Mouse (Mus musculus) cerebellum, adult 9-11 months (tissue): Measurements from ENCODE around the gene Ice2.

Source experiments
- DNase-seq: peaks from one replicate; pipeline ENCODE4 v3.0.0; 2022

The Ice2 gene

DNA sequence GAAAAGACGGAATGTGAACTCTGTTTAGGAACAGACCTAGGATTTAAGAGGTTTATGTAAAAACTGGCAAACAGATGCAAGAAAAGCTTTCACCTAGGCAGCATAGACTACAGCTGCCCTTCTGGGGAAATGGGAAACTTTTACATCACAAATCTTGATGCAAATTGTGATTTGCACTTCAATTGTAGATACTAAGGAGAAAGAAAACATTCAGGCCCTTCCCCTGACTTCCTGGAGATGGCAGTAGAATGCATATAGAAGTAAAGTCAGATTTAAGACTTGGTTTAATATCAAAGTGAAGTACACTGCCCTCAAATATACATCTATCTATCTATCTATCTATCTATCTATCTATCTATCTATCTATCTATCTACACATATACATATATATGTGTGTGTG is 21.8 kb downstream of the Ice2 start:
- no peak for DNase-seq

DNA sequence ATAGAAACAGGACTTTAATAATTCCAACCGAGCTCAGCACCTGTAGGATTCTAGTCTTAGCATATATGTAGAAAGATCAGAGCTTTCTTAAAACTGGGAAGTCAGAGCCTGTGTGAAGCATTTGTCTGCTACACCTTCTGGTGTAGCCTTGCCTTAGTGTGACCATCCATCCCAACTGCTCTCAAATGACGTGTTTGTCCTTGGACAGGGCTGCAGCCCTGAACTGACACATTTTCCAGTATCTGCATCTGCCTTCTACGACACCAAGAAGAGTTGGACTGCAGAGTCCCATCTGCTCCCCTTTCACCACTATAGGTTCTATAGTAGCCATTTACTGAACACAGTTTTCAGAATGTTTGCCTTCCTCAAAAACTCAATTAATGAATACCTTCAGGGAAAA is 32.8 kb downstream of the Ice2 start:
- no peak for DNase-seq

DNA sequence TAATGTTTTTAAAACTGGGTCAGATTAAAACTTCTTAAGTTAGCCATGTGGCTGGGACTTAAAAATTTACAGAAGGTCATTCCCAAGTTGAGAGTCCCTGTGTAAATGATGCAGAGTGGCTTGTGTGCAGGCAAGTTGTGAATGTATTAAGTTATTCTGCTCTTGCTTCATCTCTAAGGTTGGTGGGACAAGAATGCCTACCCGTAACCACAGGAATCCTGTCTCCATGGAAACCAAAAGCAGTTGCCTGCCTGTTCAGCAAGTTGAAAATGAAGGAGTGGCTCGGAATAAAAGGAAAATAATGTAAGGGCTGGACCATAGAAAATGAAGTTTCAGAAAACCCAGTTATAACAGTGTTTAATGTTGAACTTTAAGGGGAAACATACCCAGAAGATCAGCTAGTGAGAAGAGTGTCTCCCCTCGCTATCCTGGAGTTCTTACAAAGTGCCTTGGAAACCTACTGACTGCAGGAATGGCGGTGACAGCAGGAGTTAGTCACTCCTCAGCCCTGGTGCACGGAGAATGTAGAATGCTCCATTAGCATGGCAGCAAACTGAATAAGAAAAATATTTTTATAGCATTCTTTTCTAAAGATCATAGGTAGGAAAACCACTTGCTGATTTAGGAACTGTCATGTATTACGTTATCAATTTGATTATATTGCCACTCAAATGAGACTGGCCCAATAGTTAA is 34.3 kb downstream of the Ice2 start:
- no peak for DNase-seq

DNA sequence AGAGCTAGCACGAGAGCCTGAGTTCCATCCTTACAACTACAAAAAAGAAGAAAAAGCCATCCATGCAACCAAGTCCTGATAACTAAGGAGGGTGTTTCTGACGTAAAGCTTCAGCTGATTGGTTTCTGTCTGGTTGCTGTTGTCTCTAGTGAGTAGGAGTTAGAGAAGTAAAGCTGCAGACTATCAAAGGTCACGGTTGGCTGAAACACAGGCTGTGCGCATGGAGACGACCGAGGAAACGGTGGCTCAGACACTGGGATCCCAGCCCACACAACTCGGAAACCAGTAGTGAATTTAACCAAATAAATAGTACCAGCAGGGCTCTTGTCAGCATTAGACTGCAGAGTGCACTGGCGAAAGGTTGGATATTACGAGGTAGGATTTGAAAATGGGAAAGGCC is 37.5 kb downstream of the Ice2 start:
- no peak for DNase-seq

DNA sequence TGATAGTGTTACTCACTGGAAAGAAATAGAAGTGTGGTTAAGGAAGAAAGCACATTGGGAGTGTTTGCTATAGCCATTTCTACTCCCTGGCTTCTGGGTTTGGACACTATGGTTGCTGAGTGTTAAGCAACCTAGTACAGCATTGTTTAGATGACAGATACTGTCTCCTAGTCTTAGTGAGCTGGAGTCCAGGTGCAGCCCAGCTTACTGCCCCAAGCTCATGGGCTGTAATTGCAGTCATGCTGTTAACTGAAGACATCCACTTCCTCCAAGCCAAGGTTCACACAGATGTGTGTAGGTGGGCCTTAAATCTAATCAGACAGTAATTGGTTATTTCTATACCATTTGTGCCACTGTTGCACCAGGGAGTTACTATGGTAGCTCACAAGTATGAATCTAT is 38.0 kb downstream of the Ice2 start:
- DNase-seq: no peak

DNA sequence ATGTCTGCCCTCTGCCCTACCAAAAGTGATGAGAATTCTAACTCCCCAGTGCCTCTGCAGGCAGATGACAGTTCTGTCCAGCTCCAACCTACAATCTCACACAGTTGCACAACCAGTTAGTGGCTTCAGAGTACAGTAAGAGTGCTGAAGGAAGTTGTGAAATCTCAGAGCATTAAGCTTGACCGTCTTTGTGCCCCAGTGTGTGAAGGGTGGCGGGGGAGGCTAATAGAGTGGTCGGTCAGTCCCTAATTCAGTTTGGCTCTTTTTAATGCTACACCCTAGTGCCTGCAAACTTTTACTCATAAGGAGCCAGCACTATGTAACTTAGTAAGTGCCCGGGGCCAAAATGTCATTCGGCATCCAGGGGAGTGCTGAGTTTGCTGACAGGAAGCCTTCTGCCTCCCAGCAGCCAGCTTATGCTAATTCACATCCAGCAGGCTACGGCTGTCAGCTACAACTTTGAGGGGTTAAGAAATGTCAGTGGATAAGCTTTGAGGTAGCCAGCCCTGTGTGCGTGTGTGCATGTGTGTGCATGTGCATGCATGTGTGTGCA is 42.2 kb downstream of the Ice2 start:
- no peak for DNase-seq

DNA sequence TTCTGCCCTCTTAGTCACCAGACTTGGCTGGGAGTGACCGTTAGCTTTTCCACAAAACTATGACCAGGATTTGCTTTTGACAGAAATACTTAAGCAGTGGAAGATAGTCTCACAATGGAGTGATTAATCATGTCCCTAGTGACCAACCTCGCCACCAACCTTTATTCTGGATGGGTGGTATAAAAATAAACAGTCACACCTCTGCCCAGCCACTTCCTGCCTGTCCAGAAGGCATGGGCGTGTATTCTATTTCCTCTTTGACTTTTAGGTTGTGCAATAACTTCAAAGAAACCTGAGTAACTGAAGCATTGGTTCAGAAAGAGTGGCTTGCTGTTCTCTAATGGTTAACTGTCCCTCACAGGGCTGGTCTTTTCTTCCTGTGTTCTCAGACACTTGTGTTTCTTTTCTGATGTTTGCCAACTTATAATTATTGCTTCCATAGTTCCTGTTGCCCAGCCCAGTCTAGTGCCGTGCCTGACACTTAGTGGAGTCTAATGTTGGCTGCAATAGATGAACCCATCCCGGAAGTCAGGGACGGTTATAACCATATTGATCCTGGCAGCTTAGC is 44.8 kb downstream of the Ice2 start:
- no peak for DNase-seq

DNA sequence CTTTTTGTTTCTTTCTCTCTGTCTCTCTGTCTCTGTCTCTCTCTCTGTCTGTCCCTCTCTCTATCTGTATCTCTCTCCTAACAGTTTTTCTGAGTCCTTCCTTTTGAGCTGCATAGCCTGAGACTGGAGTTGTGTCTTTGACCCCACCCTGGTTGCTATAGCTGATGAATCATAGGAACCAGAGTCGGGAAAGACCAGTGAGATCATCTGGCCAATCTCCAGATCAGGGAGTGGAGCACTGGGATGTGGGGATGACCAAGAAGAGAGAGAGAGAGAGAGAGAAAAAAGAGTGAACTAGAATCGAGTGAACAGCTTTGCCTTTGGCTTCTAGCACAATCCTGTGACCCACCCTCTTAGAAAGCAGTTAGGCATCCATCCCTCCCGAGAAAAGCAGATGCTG is 45.5 kb downstream of the Ice2 start:
- DNase-seq: no peak

DNA sequence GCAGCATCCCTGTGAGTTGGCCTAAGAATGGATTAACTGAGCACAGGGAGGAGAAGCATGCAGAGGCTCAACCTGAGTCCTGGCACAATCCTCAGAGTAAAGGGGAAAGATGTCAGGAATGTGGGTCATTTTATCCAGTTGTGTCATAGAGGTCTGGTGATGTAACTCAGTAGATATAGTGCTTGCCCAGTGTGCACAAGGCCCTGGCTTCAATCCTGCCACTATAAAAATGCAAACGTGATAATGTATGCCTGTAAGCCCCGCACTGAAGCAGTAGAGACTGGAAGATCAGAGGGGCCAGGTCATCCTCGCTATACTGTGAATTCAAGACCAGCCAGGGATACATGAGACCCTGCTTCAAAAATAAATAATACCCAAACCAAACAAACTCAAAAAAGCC is 51.1 kb downstream of the Ice2 start:
- no peak for DNase-seq

DNA sequence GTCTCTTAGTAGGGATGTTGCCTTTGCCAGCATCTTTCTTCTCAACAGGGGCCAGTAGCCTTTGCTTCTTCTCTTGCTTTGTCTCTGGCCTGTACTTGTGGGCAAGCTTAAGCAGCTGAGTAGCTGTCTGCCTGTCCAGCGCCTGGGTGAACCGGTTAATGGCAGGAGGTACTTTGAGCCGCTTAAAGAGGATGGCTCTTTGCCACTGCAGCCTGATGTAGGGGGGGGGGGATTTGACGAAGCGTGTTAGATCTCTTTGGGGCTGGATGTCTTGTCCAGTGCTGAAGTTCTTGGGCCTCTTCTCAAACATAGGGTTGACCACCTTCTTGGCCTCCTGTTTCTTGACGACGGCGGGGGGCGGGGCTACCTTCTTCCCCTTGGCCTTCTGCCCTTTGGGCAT is 52.9 kb downstream of the Ice2 start:
- DNase-seq: no peak

DNA sequence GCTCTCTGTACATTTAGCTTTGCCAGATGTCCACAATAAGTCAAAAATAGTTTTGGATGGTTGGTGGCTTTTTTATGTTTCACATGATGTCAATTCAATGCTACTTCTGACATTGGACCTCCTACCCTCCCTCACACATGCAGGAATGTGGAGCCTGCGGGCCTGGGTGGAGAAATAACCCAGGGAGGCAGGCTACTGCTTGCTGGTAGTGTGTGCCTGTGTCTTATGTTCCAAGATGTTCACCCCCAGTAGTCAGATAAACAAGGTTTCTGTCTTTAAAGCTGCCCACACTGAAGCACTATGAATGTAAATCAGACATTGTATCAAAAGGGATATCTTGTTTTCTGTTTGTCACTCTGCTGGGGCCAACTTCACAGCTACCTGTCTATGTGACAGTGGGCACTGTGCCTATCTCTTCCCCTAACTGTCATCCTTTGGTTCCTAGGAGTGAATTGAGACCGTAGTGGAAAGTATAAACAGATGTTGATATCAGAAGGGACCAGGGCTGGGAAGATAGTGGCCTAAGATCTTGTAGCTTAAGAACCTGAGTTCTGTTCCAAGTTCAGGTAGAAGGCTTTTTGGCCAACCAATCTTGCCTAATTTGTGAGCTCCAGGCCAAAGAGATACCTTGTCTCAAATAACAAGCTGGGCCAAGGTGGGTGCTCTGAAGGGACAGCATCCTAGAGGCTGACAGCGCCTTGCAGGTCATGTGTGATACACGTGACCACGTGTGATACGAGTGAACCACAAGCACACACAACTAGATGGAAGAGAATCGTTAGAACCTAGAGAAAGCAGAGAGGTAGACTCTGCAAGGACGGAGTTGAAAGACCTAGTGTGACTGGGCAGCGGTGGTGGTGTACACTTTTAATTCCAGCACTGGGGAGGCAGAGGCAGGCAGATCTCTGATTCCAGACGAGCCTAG is 54.4 kb downstream of the Ice2 start:
- DNase-seq: no peak

DNA sequence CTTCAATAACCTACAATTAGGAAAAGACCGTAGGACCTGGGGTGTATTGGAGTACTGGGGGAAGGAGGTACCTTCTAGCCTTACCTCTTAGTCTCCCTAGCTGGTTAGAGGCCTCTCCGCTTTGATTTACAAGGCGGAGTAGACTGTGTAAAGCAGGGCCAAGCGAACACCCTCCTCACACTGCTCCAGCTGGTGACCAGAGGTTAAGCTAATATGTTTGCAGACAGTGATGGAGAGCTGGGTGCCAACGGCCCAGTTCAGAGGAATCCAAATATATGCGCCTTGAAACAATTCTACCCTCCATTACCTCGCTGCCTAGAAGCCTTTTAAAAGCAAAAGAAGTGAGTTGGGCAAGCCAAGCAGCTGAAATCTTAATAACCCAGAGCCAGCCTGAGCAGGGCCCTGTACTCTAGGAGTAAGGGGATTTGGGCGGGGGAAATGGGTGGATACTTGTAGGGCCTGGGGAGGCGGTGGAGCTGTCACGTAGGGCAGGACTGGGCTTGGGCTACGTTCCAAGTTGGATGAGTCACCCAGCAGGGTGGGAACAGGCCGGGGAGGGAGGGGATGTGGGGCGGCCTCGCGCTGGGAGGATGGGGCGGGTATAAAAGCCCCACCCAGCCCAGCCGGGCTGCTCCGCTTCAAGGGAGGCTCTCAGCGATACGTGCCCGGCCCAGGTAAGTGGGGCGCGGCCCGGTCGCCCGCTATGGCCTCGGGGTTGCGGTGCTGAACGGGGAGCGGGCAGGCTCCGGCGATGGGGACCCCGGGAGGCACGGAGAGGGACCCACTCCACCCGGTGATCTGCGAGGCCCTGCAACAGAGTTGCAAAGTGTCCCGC is 55.6 kb downstream of the Ice2 start, which contains the start of gene Anxa2:
TSS of gene Anxa2 (plus strand) at position 555 of the 835 bp plus-strand sequence.
- DNase-seq: no peak

DNA sequence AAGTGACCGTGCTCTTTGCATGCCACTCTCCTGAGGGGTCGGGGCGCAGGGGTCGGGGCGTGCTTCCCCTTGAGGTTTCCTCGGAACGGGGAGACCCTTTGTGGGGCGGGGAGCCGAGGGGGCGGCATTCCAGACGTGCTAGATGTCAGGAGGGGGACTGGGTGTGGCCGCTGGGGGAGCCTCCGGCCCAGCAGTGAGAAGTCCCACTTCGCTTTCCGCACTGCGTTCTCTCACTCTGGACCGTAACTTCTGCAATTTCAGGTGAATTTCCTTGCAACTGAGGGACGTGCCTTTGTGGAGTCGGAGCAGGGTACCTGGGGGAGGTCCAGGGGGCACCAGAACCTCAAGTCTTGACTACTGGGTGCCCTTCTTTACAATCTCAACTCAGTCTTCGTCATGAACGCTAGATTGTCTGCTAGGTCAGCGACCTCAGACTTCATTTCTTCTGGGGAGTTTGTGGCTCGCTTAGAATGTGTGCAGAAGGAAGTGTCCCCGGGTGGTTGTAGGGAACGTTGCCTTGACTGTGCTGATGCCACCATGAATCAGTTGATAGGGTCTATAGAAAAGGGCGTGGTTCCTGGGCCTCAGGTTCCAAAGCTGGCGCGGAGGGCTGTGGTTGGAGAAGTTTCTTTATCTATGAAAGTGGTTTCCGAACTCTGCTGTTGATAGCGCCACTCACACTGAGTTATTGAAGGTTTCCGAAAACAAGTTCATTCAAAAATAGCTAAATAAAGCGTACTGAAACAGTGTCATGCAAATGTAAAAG is 56.4 kb downstream of the Ice2 start:
- no peak for DNase-seq

DNA sequence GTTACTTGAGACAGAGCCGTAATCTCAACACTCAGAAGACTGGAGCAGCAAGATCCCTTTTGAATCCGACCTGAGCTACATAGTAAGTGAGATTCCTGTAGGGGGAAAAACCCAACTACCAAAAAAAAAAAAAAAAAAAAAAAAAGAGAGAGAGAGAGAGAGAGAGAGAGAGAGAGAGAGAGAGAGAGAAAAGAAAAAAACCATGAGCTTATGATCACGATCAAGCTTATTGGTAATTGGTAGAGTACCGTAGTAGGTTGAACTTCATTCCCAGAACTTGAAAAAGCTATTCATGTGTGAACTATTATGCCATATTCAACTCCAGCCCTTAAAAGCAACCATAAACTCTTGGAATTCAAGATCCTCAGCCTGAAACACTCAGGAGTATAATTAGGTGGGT is 57.0 kb downstream of the Ice2 start:
- no peak for DNase-seq

DNA sequence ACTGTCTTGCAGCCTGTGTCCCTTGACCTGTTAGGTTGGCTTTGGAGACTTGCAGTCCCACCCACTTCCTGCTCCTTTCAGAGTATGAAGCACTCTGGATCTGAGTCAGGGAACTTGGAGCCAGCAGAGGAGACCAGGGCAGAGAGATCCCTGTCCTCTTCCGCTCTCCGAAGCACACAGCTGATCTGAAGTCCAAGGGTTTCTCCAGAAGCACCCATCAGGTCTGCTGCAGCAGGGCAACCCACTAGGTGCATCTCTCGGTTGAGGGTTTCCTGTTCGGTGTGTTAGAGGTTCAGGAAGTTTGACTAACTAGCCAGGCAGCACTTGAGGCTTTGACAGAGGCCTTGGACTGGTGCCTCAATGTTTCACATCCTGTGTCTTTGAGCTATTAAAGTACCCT is 57.7 kb downstream of the Ice2 start:
- no peak for DNase-seq

DNA sequence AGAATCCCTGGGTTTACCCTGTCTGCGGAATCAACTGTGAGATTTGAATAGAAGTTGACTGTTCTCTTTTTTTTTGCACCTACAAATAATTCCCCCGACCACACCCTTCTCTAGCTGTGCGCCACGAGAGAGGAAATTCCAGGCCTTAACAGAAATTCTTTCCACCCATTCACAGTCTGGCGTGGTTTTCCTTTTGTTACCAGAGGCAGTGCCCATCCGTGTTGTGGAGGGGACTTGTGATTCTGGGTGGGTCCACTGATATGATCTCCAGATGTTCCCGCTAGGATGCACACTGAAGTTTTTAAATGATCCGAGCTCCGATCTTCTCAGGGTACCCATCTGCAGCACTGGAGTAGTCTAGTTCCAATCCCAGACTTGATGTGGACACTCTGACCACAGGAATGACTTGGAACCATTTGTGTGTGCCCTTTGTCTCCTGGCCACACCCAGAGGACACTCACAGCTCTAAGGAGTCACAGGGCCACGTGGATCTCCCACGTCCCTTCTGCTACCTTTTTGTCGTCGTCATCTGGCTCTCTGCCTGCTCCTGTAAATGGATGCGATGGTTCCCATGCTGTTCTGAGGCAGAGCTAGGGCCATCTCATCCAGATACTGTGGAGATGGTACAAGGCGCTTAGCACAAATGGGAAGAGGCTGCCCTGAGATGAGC is 58.8 kb downstream of the Ice2 start:
- no peak for DNase-seq

DNA sequence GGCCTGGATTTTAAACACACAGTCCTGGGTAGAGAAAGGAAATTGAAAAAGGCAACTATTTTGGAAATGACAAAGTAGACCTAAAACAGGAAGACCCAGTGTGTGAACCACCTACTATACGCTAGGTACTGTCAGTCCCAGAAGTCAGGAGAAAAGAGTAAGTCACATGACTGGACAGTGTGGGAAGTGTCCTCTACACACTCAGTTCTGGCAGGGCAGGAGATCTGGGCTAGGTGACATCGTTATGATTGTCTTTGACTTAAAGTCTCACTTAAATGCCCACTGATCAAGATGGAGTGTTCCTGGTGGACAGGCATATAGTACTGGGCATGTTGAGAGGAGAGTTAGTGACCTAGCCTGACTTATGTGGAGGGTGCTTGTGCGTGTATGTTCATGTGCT is 59.4 kb downstream of the Ice2 start:
- no peak for DNase-seq

DNA sequence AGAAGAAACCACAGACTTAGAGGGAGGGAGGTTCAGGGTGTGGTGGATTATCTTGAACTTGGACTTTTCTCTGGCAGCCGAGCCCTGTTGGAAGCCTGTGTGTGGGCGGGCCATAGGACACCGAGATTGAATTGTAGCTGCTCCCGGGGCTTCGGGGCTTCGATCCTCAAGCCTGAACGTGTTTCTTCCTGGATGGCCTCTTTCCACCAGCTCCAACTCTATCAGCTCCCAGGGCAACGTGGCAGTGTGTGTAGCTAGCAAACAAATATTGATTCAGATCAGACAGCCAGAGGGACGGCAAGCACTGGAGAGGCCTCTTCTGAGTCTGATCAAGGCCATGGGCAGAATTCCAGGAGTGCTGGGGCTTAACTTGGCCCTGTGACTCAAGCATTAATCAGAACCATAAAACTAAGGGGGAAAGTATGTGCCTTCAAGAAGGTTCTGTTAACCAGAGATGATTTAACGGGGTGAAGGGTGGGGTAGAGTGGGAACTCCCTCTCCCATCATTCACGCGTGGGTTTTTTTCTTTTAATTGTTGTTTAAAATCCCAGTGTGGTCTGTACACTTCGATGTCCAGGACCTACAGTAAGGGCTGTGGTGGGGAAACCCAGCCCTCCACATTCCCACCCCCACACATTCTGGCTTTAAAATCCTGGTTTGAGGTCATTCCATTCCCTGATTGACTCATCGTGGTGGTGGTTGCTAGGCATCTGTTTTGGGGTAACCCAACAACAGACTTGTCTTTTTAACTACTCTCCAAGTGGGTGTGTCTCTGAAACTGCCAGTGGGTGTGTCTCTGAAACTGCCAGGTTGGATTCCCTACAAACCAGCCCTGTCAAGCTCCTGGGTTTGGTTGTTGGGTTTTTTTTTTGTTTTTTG is 60.3 kb downstream of the Ice2 start:
- DNase-seq: no peak

DNA sequence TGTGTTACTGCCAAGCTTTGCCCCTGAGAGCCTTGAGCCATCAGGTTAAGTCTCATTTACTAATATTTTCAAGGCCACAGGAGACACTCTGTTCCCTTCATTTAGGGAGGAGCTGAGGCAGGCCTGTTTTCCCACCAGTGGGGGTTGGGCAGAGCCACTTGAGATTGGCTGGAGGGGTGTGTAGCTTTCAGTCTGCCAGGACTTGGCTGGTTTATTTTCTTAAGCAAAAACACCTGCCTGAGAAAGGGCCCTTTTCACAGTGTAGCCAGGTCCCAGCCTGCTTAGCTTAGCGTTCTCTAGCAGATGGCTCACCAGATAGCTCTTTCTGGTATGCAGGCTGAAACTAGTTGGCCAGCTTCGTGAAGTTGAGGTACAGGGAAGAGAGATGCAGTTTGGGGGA is 61.3 kb downstream of the Ice2 start:
- DNase-seq: no peak

DNA sequence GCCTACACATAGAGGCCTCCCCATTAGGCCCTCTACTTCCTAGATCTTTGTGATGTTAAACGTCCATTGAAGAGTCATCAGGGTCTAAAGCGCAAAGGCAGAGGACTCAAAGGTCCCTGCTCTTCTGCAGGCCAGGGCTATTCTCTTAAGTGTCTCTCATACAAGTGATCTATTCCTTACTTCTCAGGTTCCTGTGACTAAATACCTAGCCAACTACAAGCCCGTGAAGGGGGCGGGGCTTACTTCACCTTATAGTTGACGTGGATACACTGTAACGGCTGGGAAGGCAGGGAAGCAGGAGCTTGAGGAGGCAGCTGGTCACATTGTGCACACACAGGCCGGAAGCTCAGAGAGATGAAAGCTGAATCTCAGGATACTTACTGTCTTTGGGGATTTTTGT is 62.2 kb downstream of the Ice2 start:
- DNase-seq: no peak
